Mouse (Mus musculus): ENCODE results near the gene Gm11992. TPM values are rescaled to one million over a fixed set of nuclear protein-coding genes. Genes with fewer than 3 reads are reported as not detected.

The Gm11992 gene
- polyA plus RNA-seq, 1 experiment from 2014 or later: 1.0 TPM

DNA sequence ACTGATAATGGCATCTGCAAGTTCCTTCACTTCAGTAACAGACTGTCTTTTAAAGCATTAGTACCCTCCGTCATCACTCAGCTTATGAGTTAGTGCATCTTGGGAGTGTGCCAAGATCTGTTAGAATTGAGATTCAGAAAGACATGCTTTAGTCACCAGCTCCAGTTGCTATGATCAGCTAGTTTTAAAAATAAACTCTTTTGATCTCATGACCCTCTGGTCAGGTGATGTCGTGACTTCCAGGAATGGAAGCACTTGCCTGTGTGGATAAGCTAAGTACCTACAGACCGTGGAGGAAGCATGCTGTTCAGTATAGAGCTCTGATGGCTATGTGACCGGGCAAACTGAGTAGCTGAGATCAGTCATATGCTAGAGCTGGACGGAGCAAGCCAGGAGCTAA, 1.4 kb upstream of the Gm11992 start:
- Histone ChIP-seq H3K4me3 (no peak overlapping the region), H3K4me1 (replicated peaks) (peaks cover 7% of the 10 kb centered on the region), H3K9ac (no peak overlapping the region), H3K4me2 (no peak overlapping the region), H3K27me3 (peaks cover 26% of the 10 kb centered on the region), H3K36me3 (no peaks in the 10 kb centered on the region), H3K9me3 (no peaks in the 10 kb centered on the region), H3K27ac (replicated peaks) (no peak overlapping the region)
- no peak for ATAC-seq (ENCODE audit: low read depth)
- 86% methylated on average over 5 of the region's 5 CpGs for WGBS

DNA sequence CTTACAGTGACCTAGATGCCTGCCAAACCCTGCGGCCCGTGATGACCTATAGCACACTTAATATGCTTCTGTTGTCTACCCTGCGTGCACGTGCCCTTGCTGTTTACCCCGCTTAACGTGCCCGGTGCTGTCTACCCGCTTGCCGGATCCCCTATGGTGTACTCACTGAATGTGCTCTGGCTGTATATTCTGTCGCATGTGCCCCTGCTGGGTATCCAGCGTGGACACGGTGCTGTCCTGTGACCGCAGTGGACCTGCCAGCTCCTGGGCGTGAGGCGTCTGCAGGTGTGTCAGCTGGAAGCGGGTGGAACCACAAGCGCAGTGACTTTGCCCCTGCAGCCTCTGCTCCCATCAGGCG, 288 bp downstream of the Gm11992 start, which contains the start of gene Sun3:
Sun3 (minus strand) TSS at position 289 of the 358 bp plus-strand sequence.
- peaks cover 7% of the 10 kb centered on the region for H3K4me1 ChIP-seq (replicated peaks)
- H3K36me3 ChIP-seq: no peaks in the 10 kb centered on the region
- peak within 1 kb of the TSS; percentile 54 for H3K4me3 ChIP-seq
- peak; percentile 82; the same call in 1 of the 2 replicates for ATAC-seq (ENCODE audit: low read depth)
- H3K27me3 ChIP-seq: peaks cover 26% of the 10 kb centered on the region
- H3K27ac ChIP-seq (replicated peaks): no peak within 1 kb of the TSS
- WGBS: 2% methylated on average over 18 of the region's 18 CpGs
- peak within 1 kb of the TSS; percentile 59 for H3K9ac ChIP-seq
- no peaks in the 10 kb centered on the region for H3K9me3 ChIP-seq
- peak within 1 kb of the TSS; percentile 89 for H3K4me2 ChIP-seq

DNA sequence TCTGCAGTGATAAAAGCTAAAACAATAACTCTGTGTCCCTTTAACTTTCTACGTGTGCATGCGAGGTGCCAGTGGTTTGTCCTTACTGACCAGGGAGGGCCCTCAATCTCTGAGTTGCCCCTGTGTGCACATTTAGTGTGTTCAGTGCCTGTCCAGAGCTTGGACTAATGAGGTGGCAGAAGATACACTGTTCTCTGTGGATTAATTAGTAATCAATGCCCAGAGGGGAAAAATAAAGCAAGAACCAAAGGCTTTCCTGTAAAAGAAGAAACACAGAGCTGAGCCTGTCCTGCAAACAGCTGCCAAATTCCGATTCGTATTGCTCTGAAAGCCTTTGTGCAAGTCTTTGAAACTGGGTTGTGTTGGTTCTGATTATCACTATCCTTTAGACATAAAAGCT, 1.8 kb downstream of the Gm11992 start:
- Histone ChIP-seq H3K36me3 (no peaks in the 10 kb centered on the region), H3K9ac (no peak overlapping the region), H3K27ac (replicated peaks) (no peak overlapping the region), H3K4me1 (replicated peaks) (peaks cover 7% of the 10 kb centered on the region), H3K27me3 (peaks cover 26% of the 10 kb centered on the region), H3K4me3 (no peak overlapping the region), H3K9me3 (no peaks in the 10 kb centered on the region), H3K4me2 (no peak overlapping the region)
- 83% methylated on average over 4 of the region's 4 CpGs for WGBS
- ATAC-seq (ENCODE audit: low read depth): no peak

GRCm38 (mm10) chr11:9051895-9052294, 3.5 kb downstream of the Gm11992 start:
- 81% methylated on average over 2 of the region's 2 CpGs for WGBS
- Histone ChIP-seq H3K9ac (no peak overlapping the region), H3K4me2 (no peak overlapping the region), H3K4me3 (no peak overlapping the region), H3K9me3 (no peaks in the 10 kb centered on the region), H3K4me1 (replicated peaks) (peaks cover 7% of the 10 kb centered on the region), H3K27ac (replicated peaks) (no peak overlapping the region), H3K36me3 (no peaks in the 10 kb centered on the region), H3K27me3 (peaks cover 26% of the 10 kb centered on the region)
- ATAC-seq (ENCODE audit: low read depth): no peak

- 82% methylated on average over 2 of the region's 2 CpGs for WGBS
Measured at GRCm38 (mm10) chr11:9056937-9057336, 8.5 kb downstream of the Gm11992 start.

GRCm38 (mm10) chr11:9057711-9058110, 9.3 kb downstream of the Gm11992 start:
- H3K4me2 ChIP-seq: no peak overlapping the region
- H3K9me3 ChIP-seq: no peaks in the 10 kb centered on the region
- H3K9ac ChIP-seq: no peak overlapping the region
- H3K4me3 ChIP-seq: no peak overlapping the region
- no peaks in the 10 kb centered on the region for H3K36me3 ChIP-seq
- H3K27ac ChIP-seq (replicated peaks): no peak overlapping the region
- ATAC-seq (ENCODE audit: low read depth): no peak
- no peaks in the 10 kb centered on the region for H3K27me3 ChIP-seq
- no peaks in the 10 kb centered on the region for H3K4me1 ChIP-seq (replicated peaks)
- 95% methylated on average over 4 of the region's 4 CpGs for WGBS

More at GRCm38 (mm10) chr11:9056937-9057336, 8.5 kb downstream of the Gm11992 start:
- H3K4me2 ChIP-seq: no peak overlapping the region
- no peak overlapping the region for H3K9ac ChIP-seq
- ATAC-seq (ENCODE audit: low read depth): no peak
- no peaks in the 10 kb centered on the region for H3K27me3 ChIP-seq
- no peaks in the 10 kb centered on the region for H3K36me3 ChIP-seq
- no peak overlapping the region for H3K27ac ChIP-seq (replicated peaks)
- no peak overlapping the region for H3K4me3 ChIP-seq
- H3K4me1 ChIP-seq (replicated peaks): no peaks in the 10 kb centered on the region
- H3K9me3 ChIP-seq: no peaks in the 10 kb centered on the region

- no peaks in the 10 kb centered on the region for H3K27me3 ChIP-seq
- H3K4me3 ChIP-seq: no peak overlapping the region
- no peak overlapping the region for H3K27ac ChIP-seq (replicated peaks)
- no peak overlapping the region for H3K4me2 ChIP-seq
- H3K9ac ChIP-seq: no peak overlapping the region
- ATAC-seq (ENCODE audit: low read depth): no peak
- H3K36me3 ChIP-seq: no peaks in the 10 kb centered on the region
- H3K9me3 ChIP-seq: no peaks in the 10 kb centered on the region
- WGBS: 91% methylated on average over 1 of the region's 1 CpGs
- H3K4me1 ChIP-seq (replicated peaks): no peaks in the 10 kb centered on the region
Measured at GRCm38 (mm10) chr11:9060029-9060428, 11.6 kb downstream of the Gm11992 start.

GRCm38 (mm10) chr11:9060484-9060883, 12.1 kb downstream of the Gm11992 start:
- H3K4me3 ChIP-seq: no peak overlapping the region
- WGBS: 69% methylated on average over 5 of the region's 5 CpGs
- H3K27ac ChIP-seq (replicated peaks): no peak overlapping the region
- no peaks in the 10 kb centered on the region for H3K36me3 ChIP-seq
- H3K4me2 ChIP-seq: no peak overlapping the region
- ATAC-seq (ENCODE audit: low read depth): no peak
- H3K9me3 ChIP-seq: no peaks in the 10 kb centered on the region
- H3K4me1 ChIP-seq (replicated peaks): no peaks in the 10 kb centered on the region
- H3K27me3 ChIP-seq: no peaks in the 10 kb centered on the region
- no peak overlapping the region for H3K9ac ChIP-seq

DNA sequence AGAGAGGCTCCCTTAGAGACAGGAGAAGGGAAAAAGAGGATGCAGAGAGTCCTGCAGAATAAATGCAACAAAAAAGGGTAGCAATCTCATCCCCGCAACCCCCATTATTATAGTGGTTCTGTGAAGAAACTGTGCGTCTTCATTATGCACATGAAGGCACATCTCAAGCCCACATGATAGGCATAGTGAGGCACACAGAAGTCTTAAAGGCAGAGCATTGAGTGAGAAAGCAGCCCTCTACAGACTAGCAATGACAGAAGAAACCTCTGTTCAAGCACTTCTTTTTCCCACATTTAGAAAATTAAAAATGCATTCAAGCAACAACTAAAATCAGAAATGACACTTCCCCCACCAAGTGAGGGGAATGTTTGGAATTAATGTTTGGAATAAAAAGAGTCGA, 28.1 kb downstream of the Gm11992 start:
- 85% methylated on average over 3 of the region's 3 CpGs for WGBS
- Histone ChIP-seq H3K36me3 (no peaks in the 10 kb centered on the region), H3K4me1 (replicated peaks) (no peaks in the 10 kb centered on the region), H3K9me3 (no peaks in the 10 kb centered on the region), H3K27me3 (no peaks in the 10 kb centered on the region), H3K27ac (replicated peaks) (no peak overlapping the region), H3K4me2 (no peak overlapping the region), H3K4me3 (no peak overlapping the region), H3K9ac (no peak overlapping the region)
- ATAC-seq (ENCODE audit: low read depth): no peak

GRCm38 (mm10) chr11:9113189-9113588, 64.8 kb downstream of the Gm11992 start:
- H3K36me3 ChIP-seq: no peaks in the 10 kb centered on the region
- no peak overlapping the region for H3K4me2 ChIP-seq
- WGBS: 83% methylated on average over 2 of the region's 2 CpGs
- no peak overlapping the region for H3K4me3 ChIP-seq
- no peak for ATAC-seq (ENCODE audit: low read depth)
- no peak overlapping the region for H3K9ac ChIP-seq
- no peaks in the 10 kb centered on the region for H3K9me3 ChIP-seq
- no peak overlapping the region for H3K27ac ChIP-seq (replicated peaks)
- H3K4me1 ChIP-seq (replicated peaks): peaks cover 15% of the 10 kb centered on the region
- peaks cover 42% of the 10 kb centered on the region for H3K27me3 ChIP-seq

DNA sequence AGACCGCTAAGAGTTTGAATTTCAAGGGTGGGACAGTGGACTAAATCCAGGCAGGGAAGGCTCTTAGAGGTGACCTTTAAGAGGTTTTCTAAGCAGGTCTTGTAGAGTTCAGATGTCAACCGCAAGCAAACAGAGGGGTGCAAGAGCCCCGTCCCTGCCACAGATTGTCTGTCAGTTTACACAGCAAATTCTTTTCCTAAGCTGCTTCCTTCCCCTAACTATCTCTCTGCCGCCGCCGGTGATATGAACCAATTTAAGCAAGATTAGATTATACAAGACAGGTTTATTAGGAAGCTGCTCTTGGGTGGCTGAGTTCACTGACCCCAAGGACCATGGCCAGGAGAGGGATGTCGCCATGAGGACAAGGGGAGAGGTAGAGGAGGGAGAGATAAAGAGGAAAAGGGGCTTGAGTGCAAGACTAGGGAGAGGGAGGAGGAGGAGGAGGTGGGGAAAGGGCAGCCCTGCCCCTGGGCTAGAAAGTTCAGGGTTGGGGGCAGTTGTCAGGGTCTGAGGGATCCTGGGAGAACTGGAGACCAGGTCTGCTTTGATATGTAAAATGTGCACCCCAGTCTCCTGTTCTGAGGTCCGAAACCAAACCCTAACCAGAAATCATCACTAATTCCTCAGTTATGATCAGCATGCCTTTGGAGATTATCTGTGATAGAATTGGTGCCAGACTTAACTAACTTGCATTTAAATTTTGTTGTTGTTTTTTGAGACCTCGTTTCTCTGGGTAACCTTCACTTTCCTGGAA, 67.2 kb downstream of the Gm11992 start:
- Histone ChIP-seq H3K27ac (replicated peaks) (no peak overlapping the region), H3K4me2 (peak overlapping the region; percentile 13; the same call in 1 of the 2 replicates), H3K4me3 (no peak overlapping the region), H3K9me3 (no peaks in the 10 kb centered on the region), H3K4me1 (replicated peaks) (peaks cover 31% of the 10 kb centered on the region), H3K9ac (no peak overlapping the region), H3K36me3 (no peaks in the 10 kb centered on the region), H3K27me3 (peaks cover 65% of the 10 kb centered on the region)
- 12% methylated on average over 9 of the region's 9 CpGs for WGBS
- ATAC-seq (ENCODE audit: low read depth): no peak

- ATAC-seq (ENCODE audit: low read depth): no peak
- WGBS: 2% methylated on average over 10 of the region's 10 CpGs
- Histone ChIP-seq H3K27me3 (peaks cover 71% of the 10 kb centered on the region), H3K27ac (replicated peaks) (no peak overlapping the region), H3K36me3 (no peaks in the 10 kb centered on the region), H3K9ac (no peak overlapping the region), H3K4me2 (peak overlapping the region; percentile 13), H3K4me1 (replicated peaks) (peaks cover 31% of the 10 kb centered on the region), H3K9me3 (no peaks in the 10 kb centered on the region), H3K4me3 (no peak overlapping the region)
Measured at GRCm38 (mm10) chr11:9116121-9116520, 67.7 kb downstream of the Gm11992 start.

GRCm38 (mm10) chr11:9116916-9117315, 68.5 kb downstream of the Gm11992 start:
- no peak for ATAC-seq (ENCODE audit: low read depth)
- Histone ChIP-seq H3K4me1 (replicated peaks) (peaks cover 31% of the 10 kb centered on the region), H3K27me3 (peaks cover 72% of the 10 kb centered on the region), H3K4me3 (no peak overlapping the region), H3K9ac (no peak overlapping the region), H3K27ac (replicated peaks) (no peak overlapping the region), H3K4me2 (no peak overlapping the region; the same call in 1 of the 2 replicates), H3K9me3 (no peaks in the 10 kb centered on the region), H3K36me3 (no peaks in the 10 kb centered on the region)
- WGBS: 5% methylated on average over 3 of the region's 3 CpGs
